Mouse (Mus musculus) fibroblast of lung, adult 2 months (primary cell): ENCODE measurements around the gene Eral1.

ENCODE experiments used
- DNase-seq: peaks from one replicate; pipeline ENCODE4 v3.0.0-alpha.2; 2011; ENCODE audit warnings: low read depth

Gene Eral1

GRCm38 (mm10) chr11:78037831-78038752 is 42.1 kb downstream of the Eral1 start, which contains the start of gene Flot2:
Flot2 (plus strand) TSS chr11:78037931.
- DNase-seq, result no peak

DNA sequence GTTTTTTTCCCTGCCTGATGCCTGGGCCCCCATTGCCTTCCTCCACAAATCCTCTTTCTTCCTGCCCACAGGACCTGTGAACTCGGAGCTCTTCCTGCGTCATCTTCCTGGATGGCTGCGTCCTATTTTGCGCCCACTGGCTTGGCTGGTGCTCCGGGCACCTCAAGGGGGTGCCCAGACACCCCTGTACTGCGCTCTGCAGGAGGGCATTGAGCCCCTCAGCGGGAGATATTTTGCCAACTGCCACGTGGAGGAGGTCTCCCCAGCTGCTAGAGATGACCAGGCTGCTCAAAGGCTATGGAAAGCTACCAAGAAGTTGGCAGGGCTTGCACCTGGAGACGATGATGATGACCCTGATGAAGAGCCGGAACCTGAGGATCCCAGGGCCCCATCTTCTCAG is 43.4 kb downstream of the Eral1 start:
- DNase-seq, result no peak

- DNase-seq, result no peak
Observed at GRCm38 (mm10) chr11:78033931-78034617, 46.1 kb downstream of the Eral1 start.

DNA sequence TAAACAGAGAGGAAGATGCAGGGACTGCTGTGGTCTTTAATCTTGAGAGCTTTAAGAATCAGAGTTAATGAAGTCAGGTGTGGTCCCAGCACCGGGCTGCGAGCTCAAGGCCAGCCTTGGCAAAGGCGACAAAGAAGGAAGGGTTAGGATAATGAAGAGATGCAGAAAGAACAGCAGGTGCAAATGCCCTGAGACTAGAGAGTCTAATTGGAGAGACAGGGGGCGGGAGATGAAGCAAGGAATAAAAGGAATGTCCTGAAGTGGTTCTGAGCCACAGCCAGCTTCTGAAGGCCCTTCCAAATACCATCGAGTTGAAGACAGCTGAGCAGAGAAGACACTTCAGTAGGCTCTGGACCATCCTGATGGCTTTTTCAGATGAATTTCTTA is 47.4 kb downstream of the Eral1 start:
- no peak for DNase-seq

DNA sequence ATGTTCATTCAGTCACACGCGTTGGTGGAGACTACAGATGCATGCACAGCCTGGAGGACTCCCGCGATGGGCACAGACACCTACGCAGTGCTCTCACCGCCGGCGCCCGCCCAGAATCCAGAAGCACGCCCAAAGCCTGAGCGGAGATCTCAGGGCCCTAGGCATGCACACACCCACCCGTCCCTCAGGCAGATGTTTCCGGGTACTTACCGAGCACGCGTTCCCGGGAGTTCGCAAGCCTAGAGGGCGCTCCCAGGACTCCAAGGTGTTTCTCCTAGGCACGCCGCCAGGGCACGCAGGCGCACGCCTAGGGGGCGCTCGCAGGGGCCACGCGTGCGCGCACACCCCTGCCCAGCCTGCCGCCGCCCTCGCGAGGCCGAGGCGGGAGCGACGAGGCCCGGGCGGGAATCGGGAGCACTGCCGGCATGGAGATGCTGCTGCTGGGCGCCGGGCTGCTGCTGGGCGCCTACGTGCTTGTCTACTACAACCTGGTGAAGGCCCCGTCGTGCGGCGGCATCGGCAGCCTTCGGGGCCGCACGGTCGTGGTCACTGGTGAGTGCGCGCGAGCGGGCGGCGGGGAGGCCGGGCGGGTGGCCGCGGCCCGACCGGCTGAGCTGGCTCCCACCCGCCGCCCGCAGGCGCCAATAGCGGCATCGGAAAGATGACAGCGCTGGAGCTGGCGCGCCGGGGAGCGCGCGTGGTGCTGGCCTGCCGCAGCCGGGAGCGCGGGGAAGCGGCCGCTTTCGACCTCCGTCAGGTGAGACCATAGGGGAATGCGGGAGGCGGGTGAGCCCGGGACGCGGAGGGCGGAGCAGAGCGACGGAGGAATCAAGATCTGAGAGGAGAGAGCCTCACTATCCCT is 48.0 kb downstream of the Eral1 start, which contains the start of gene Dhrs13:
Gene Dhrs13 (plus strand): TSS at position 334 of the 862 bp plus-strand sequence.
- DNase-seq, result peak; percentile 81

GRCm38 (mm10) chr11:78031389-78031788 is 48.8 kb downstream of the Eral1 start:
- DNase-seq, result no peak

- DNase-seq, result no peak
Observed at GRCm38 (mm10) chr11:78030600-78030999, 49.6 kb downstream of the Eral1 start.

GRCm38 (mm10) chr11:78029240-78029639 is 50.9 kb downstream of the Eral1 start:
- no peak for DNase-seq

- DNase-seq, result no peak
Observed at GRCm38 (mm10) chr11:78023607-78024006, 56.6 kb downstream of the Eral1 start.
